Mouse (Mus musculus) skeletal muscle tissue, postnatal 0 days (tissue): ENCODE measurements around the gene Nagpa. TPM values are rescaled to one million over a fixed set of nuclear protein-coding genes. Genes with fewer than 3 reads are reported as not detected.

ENCODE experiments used
- microRNA-seq, 2 experiments: library from miRNA; unstranded; fragments of <30 nt; microRNA quantifications; one replicate each; pipeline ENCODE4; 2016
- polyA plus RNA-seq: library from polyadenylated mRNA; unstranded; fragments of >200 nt; fragmentation: Nextera tagmentation; extraction: Ambion mirVana; gene quantifications from 2 replicates; pipeline ENCODE4 v1.2.1, GENCODE M21; 2015

Nagpa gene
- 9.1 and 10.4 TPM in 2 replicates for polyA plus RNA-seq

DNA sequence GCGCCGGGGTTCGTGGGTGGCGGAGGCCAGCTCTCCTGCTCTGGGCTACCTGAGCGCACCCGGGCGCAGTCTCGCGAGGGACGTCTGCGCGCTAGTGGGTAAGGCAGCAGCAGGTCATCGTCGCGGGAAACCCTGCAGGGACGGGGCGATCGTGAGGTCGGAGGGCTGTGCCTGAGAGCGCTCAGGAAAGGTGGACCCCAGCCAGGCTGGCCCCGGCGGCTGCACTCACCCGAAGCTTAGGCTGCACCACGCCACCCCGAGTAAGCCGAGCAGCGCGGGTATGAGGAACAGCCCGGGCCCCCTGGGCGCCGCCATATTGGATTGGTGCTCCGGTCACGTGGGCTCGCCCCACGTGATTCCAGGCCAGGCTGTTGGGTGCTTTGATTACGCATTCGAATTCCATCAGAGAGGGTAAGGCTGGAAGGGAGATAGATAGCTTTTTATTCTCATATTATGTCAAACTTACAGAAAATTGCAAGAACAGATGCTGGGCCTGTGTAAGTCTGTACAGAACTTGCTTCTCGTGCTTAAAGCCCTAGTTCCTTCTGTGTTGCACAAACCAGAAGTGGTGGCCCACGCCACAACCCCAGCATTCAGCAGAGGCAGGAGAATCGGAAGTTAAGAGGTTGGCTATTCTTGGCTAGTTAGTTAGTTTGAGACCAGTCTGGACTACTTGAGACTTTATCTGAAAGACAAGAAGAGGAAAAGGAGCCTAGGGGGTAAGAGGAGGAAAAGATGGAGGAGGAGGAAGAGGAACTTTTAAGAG is at the start of gene Nagpa:
Nagpa (minus strand) TSS at position 345 of the 766 bp plus-strand sequence.

DNA sequence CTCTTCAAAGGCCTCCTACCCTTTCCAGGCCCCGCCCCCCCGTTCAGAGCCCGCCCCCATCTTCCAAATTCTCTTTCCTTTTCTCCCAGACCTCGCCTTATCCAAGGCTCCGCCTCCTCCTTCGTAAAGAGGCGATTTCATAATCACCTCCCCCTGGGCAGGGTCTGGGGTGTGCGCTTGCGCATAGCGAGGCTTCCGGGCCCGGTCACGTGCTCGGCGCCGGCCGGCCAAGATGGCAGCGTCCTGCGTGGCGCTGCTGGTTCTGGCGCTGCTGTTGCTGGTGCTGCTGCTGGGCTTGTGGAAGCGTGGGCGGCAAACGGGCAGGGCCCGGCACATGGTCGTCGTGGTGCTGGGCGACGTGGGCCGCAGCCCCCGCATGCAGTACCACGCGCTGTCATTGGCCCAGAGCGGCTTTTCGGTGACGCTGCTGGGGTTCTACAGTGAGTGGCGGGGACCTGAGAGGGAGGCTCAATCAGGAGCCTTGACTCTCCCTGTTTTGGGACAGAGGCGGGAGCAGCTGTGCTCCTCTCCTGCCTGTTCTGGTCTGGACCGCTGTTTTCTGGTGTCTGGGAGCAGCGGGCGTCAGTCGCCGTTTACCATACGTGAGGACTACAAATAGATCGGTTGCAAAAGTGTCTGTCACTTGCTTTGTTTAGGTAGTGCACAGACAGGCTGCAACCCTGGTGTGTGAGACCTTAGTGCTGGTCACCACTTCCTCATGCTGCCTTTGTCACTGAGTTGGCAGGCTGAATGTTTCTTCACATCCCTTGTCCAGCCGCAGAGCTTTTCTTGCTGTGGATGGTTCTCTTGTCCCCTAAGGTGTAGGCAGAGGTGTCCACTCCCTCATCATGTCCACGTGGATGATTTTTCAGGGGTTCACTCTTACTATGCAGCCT is 29.9 kb upstream of the Nagpa start, which contains the start of gene Alg1:
Alg1 (plus strand) TSS at position 204 of the 896 bp plus-strand sequence.

DNA sequence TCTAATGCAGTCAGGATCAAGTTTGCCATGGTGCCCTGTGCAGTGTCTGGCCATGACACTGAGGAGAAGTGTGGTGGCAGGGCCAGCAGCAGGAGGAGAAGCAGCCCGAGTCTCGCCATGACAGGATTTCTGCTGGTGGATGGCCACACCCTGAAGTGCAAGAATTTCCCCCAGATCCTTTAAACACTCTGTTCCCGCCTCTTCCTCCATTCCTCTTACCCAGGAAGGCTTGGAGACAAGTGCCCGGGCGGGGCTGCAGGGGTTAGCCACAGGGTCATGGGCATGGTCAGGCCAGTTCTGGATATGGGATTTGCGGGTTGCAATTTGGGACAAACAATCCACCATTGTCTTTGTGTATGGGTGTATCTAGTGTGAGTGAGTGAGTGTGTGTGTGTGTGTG is 18.3 kb upstream of the Nagpa start, which contains the start of gene AU021092:
AU021092 (minus strand) TSS at position 160 of the 400 bp plus-strand sequence.

DNA sequence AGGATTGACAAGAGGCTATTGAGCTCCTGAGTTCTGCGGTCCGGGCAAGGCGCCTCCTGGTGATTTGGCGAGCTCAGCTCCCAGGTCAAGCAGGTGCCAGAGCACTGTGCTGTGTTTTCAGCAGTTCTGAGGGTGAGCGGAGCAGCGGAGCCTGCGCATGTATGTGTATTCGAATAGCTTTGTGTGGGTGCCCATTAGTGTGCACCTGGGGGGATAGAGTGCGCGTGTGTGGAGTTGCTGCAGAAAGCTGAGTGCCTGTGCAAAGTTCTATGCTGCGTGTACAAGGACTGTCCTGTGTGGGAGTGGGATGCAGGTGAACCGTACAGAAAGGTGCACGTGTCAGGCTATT is 56.8 kb downstream of the Nagpa start, which contains the start of gene Sec14l5:
Sec14l5 (plus strand) TSS at position 73 of the 349 bp plus-strand sequence.

Small RNAs within 50 kb of the gene (microRNA-seq; reads per million reads assigned to microRNA genes)
- 0 reads per million in 2 experiments for gene Gm23689
- 0 reads per million in 2 experiments for gene Gm26095
- 0 reads per million in 2 experiments for gene Mir6364

Other genes starting within 250 kb of the Nagpa start
- gene Anks3, start 239.8 kb downstream of the Nagpa start, polyA plus RNA-seq = 20.7 and 21.9 TPM in 2 replicates
- gene Sept12, start 206.2 kb downstream of the Nagpa start, polyA plus RNA-seq = not detected in 2 replicates
- 1.2 and 1.6 TPM in 2 replicates for gene Smim22, start 196.7 kb downstream of the Nagpa start, polyA plus RNA-seq
- gene Rogdi, start 190.5 kb downstream of the Nagpa start, polyA plus RNA-seq = 24.9 and 29.7 TPM in 2 replicates
- 56.4 and 61.8 TPM in 2 replicates for gene Glyr1, start 154.1 kb downstream of the Nagpa start, polyA plus RNA-seq
- 10.1 and 10.9 TPM in 2 replicates for gene Ubn1, start 154.0 kb downstream of the Nagpa start, polyA plus RNA-seq
- 0.12 and 1.6 TPM in 2 replicates for gene Ppl, start 71.6 kb downstream of the Nagpa start, polyA plus RNA-seq
- gene Sec14l5, start 56.9 kb downstream of the Nagpa start, polyA plus RNA-seq = 0.82 and 0.95 TPM in 2 replicates
- 2.4 and 2.7 TPM in 2 replicates for gene AU021092, start 18.3 kb upstream of the Nagpa start, polyA plus RNA-seq
- gene Alg1, start 29.6 kb upstream of the Nagpa start, polyA plus RNA-seq = 19.3 and 19.6 TPM in 2 replicates
- gene Eef2kmt, start 52.0 kb upstream of the Nagpa start, polyA plus RNA-seq = 26.6 and 27.1 TPM in 2 replicates